Mouse (Mus musculus): ENCODE data around the gene Pbx1.

DNA sequence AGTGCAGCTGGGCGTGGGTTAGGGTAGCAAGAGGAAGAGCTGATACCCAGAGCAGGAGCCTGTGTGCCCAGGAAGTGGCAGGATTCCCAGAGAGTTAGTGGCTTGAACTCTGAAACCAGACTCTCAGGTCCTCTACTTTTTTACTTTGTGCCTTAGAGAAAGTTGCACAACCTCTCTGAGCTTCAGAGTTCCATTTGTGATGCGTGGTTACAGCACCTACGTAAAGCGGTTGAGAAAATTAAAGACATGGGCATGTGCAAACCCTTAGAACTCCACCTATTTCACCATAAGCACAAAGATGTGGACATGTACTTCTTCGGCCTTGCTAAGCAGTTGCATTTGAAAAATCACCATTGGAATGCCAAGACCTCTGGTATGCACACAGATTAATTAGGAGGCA, 294.2 kb downstream of the Pbx1 start:
- no peak for TF ChIP-seq CTCF (IDR thresholded peaks at IDR 0.05; ENCODE audit: low read depth)
- no peak for TF ChIP-seq EP300 (optimal IDR thresholded peaks at IDR 0.05)
